Mouse (Mus musculus): Measurements from ENCODE around the gene Nog.

The Nog gene

DNA sequence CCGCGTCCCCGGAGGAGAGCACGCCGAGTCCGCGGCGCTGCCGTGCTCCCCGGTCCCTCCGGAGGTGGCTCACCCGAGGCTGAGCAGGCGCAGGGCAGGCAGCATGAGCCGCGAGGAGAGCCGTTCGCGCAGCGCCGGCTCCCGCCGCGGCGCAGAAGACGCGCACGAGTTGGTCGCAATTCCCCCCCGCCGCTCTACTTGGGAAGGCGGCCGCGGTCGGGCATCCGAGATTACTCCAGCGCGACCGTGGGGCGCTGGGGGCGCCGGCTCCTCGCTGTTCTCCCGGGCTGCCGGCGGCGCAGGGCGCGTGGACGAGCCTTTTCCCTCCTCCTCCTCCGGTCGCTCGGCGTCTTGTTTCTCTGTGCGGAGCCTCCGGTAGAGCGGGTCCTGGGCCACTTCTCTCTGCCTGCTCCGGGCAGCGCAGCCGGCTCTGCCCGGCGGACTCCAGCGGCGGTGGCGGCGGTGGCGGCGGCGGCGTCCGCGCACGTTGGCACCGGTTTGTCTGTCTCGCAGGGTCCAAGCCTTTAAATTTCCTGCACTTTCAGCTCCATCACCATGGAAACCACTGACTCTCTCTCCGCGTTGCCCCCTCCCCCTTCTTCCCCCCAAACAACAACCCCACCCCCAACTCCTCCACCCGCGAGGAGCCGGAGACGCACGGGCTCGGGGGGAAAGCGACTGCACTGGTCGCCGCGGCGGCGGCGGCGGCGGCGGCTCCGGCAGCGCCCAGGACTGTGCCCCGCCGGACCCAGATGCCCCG is at the start of gene Nog:
Gene Nog, minus strand, starts transcription at position 277 of the 760 bp plus-strand sequence.
- DNase-seq (ENCODE audit: low spot score in 2 of 2), result peak; percentile 78 to 83

DNA sequence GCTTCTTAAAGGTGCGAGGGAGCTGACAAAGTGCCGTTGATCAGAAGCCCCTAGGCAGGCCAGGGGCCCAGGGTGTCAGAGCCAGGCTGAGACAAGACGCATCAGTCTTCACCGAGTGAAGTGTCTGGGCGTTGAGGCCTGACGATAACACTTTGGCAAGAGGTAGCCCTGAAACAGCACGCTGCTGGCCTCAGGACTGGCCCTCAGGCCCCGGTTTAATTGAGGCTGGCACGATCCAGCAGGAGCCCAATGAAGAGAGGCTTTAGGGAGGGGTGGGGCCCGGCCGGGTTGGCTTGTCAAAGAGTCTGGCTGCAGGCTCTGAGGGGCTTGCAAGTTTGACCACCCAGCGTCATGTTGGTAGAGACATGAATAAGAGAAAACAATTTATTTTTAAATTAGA is 38.1 kb upstream of the Nog start:
- no peak for DNase-seq (ENCODE audit: low spot score in 2 of 2)

DNA sequence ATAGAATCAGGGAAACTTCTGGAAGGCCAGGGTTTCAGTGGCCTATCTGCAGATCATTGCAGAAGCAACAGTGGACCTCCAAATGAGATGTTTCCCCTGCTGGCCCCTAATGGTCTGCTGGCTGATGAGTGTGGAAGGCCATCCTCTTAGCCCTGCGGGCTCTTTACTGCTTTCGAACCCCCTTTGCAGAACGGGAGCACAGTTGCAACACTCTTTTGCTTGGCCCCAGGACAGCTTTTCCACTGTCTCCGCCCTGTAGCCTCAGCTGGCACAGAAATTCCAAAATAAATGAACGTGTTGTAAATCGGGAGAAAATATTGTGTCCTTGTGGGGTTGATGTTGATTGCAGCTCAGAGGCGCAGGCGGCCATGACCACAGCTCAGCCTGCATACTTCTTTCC is 37.7 kb upstream of the Nog start:
- DNase-seq (ENCODE audit: low spot score in 2 of 2), result no peak

DNA sequence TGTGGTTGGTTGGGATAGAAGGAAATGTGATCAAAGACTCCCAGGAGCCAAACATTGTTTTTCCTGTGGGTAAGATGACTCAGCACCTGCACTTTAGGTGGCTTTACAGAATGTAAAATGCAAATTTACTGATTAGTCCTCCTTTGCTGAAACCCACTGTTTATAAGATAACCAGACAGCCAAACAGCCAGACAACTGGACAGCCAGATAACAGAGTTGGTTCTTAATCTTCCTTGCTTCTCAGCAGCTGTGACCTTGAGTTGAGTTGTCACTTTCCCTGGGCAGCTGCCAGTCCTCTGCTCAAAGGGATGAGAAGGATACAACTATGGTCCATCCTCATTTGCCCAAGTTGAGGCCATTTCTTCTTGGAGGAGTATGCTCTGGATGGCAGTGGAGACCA is 35.8 kb upstream of the Nog start:
- DNase-seq (ENCODE audit: low spot score in 2 of 2), result no peak

DNA sequence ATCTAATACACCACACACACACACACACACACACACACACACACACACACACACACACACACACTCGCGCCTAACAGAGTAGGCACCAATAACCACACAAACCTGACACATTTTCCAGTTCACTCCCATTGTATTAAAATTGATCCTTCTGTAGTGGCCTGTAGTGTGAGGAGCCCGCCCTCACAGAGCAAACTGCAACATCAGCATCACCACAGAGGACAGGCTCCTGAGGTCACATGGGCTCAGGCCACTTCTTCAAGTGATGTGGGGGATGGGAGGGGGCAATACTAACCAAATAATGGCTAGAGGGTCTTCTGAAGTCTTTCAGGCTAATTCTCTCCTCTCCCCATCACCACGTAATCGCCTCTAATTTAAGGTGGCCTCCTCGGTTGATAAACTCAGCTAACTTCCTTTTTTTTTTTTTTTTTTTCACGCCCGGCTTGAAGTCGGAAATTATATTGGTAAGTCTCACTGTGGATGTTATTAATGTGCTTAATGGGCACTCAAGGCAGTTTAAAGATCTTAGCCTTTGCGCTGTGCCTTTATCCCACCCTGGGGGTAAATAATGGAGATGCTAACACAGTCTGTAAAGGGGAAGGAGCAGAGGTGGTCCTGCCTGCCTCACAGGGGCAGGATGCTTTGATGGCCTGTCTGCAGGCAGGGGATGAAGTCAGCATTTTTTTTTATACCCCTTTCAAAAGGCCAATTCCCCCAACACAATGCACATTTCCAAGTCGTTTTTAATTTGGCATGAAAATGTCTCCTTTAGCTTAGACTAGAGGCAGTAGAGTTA is 25.2 kb upstream of the Nog start:
- no peak for DNase-seq (ENCODE audit: low spot score in 2 of 2)

DNA sequence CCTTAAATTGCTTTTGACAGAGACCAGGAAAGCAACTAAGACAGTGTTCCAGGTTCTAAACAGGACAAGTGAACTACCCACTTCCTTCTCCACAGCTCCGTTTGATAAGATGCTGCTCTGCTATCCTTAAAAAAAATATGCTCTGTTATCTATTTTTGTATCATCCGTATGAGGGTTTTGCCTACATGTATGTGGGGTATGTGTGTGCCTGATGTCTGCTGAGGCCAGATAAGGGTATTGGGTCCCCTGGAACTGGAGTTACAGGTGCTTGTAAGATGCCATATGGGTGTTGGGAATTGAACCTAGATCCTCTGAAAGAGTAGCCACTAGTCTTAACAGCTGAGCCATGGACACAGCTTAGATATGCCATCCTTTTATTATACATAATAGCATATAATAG is 19.6 kb upstream of the Nog start:
- no peak for DNase-seq (ENCODE audit: low spot score in 2 of 2)

DNA sequence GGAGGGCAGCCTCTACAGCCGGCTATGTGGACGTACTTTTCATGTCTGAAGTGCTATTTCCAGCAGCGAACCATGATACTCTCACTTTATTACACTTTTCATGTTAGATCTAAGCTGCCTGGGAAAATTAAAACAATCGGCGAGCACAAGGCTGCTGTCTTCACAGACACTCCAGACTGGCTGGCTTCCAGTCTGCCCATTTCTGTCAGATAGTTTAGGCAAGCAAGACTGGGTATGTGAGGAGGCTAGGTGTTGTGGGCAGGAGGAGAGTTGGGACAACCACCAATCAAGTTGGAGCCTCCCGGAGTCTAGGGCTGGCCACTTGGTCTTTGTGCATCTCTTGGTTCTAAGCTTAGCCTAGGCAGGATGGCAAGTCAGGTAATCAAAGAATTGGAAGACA is 17.5 kb upstream of the Nog start:
- DNase-seq (ENCODE audit: low spot score in 2 of 2), result no peak

DNA sequence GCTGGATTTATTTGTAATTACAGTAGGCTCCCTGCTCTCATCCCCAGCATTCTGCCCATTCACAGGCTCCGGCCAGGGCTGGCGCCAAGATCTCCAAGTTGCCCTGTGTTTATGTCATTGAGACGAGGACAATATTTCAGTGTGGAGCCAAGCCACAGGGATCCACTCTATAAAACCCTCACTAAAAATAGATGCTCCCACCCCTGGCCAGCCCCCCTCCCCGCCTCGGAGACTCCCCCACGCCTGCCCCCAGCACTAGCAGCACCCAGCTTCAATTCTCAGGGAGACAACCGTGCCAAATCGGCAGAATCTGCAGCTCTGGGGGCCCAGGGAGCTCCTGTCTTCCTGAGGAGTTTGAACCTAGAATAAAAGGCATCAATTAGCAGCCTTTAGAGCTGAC is 16.2 kb upstream of the Nog start:
- DNase-seq (ENCODE audit: low spot score in 2 of 2), result no peak

DNA sequence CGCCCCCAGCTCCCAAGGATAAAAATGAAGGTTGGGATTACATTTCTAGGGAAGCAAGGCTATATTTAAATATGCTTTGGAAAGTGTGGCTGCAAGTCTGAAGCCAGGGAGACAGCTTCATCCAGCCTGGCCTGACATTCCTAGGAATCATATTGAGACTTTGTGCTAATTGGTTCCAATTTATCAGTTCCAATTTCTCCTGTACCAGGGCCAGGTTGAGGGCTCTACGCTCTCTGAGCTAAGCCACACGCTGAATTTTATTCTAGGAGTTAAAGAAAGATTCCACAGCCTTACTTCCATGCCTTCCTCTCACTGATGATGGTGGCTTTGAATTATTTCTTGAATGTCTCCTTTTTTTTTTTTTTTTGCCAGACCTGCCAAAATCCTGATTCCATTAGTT is 15.6 kb upstream of the Nog start:
- DNase-seq (ENCODE audit: low spot score in 2 of 2), result no peak

DNA sequence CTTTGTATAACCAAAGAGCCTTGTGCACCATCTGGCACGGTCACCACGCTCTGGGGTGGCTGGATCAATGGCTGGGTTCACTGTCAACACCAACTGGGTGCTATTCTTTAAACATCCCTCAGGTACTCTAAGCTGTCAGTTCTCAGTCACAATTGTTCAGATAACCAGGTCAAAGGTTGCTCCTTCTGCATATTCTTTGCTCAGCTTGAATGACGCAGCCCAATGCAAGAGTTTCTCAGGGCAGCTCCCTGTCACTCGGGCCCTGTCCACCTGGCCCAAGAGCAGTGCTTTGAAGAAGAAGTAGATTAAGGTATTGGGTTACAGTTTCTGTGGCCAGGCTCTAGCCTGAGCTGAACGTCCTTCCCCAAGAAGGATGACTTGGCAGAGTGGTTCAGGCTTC is 12.2 kb upstream of the Nog start:
- DNase-seq (ENCODE audit: low spot score in 2 of 2), result no peak

DNA sequence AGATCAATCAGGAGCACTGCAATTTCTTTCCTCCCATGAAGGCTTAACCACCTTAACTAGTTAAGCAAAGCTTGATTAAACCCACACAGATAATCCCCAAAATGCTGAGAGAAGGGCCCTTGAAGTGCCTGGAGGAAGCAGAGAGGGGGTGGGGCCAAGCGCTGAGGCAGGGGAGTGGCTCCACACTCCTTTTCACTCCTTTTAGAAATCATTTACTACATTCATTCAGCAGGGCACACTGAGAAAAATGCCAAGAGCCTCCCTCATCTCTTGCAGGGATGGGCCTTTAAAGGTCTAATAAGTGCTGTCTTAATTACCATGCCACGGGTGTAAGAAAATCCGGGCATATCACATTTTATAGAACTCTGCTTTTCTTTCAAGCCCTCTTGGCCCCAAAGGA is 10.2 kb upstream of the Nog start:
- no peak for DNase-seq (ENCODE audit: low spot score in 2 of 2)

DNA sequence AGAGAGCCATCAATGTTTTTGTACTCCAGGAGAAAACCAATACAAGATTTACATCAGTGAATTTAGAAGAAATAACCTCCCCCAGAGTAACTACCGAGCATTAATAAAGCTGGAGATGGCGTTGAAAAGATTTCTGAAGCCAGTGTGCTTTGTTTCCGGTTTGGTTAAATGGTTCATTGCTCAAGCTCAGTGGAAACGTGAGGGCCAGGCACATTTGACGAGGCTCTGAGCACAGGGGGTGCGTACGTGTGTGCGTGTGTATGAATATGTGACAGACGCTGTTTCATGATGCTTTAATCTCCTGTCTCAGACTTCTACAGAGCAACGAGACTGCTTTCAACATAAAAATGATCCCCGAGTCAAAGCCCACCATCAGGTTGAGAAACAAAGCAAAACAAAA is 8.1 kb upstream of the Nog start:
- no peak for DNase-seq (ENCODE audit: low spot score in 2 of 2)

DNA sequence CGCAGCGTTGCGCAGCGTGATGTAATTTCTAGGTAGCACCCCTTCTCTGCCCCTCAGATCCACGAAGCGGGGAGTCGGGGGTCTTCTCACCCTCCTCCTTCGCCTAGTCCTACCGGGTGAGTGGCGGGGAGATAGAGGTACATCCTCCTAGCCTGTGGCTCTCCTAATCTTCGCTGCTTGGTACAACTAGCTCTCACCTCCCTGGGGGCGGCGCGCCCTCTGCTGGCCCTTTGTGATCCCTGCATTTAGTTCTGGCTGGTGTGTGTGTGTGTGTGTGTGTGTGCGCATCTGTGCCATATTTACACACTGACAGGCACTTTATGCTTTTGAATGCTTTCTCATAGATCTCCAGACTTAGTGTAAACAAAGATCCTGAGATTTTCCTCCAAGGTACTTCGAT is 1.3 kb upstream of the Nog start:
- DNase-seq (ENCODE audit: low spot score in 2 of 2), result peak; percentile 92 to 93

DNA sequence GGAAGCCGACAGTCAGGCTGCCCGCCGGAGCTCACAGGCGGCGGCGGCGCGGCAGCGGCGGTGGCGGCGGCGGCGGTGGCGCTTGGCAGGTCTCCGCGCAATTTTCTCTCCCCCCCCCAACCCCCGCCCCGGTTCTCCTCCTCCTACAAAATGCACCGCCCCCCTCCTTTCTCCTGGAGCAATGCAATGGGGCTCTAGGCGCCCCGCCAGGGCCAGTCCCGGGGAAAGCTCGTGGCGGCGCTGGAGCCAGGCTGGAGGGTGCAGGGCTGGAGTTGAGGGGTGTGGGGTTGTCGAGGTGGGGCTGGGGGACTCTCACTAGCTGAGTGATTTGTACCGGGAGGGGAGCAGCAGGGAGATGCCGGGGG is 666 bp upstream of the Nog start:
- peak; percentile 90 for DNase-seq (ENCODE audit: low spot score in 2 of 2)

DNA sequence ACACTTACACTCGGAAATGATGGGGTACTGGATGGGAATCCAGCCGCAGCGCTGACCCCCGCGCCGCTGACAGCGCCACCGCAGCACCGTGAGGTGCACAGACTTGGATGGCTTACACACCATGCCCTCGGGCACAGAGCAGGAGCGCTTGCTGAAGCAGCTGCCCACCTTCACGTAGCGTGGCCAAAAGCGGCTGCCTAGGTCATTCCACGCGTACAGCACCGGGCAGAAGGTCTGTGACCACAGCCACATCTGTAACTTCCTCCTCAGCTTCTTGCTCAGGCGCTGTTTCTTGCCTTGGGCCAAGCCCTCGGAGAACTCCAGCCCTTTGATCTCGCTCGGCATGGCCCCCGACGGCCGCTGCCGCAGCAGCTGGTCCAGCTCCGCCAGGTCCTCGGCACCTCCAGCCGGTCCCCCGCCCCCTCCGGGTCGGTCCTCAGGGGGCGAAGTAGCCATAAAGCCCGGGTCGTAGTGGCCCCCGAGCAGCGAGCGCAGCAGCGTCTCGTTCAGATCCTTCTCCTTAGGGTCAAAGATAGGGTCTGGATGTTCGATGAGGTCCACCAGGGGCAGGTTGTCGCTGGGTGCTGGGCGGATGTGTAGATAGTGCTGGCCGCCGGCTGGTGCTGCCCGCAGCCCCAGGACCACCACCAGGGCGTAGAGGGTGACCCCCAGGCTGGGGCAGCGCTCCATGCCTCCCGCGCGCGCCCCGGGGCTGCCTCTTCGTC is 639 bp downstream of the Nog start:
- DNase-seq (ENCODE audit: low spot score in 2 of 2), result peak; percentile 29 to 34

DNA sequence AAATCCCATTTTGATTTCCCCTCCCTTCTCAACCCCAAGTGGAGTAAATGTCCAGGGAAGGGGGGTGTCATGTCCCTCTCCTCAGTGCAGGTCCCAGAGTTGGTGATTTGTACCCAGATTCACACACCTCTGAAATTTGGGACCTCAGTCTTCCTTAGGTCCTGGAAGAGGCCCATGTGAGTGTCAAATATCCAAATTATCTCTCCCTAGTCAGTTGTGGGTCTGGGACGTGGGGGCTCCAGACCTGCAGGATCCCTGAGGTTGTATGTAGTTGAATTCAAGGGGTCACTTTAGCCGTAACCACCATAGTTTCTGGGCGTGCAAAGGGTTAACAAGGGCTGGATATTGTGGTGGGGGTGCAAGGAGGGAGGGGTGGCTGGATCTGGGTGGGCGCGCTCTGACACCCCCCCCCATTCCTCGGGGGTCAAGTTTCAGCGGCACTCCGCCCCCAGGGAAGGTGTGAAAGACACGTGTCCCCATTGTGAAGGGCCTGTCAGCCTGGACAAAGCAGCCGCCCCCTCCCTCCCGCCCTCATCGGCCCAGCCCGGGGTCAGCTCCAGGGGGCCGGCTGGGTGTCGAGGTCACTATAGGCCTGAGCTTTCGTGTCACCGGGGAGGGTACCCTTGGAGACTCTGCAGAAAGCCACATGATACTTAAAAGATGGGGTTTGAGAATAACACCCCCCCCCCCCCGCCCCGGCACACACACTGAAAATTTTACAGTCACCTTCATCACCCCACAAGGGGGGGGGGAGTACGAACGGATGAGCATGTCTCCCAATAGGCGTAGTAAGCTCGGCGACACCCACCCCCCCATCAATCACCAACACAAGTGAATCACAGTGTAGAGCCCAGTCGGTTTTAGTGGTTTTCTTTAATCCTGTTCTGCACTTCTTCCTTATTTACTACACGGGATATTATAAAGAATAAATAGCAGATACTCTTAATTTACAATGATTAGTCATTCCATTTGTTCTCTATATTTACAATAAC is 2.1 kb downstream of the Nog start:
- no peak for DNase-seq (ENCODE audit: low spot score in 2 of 2)

DNA sequence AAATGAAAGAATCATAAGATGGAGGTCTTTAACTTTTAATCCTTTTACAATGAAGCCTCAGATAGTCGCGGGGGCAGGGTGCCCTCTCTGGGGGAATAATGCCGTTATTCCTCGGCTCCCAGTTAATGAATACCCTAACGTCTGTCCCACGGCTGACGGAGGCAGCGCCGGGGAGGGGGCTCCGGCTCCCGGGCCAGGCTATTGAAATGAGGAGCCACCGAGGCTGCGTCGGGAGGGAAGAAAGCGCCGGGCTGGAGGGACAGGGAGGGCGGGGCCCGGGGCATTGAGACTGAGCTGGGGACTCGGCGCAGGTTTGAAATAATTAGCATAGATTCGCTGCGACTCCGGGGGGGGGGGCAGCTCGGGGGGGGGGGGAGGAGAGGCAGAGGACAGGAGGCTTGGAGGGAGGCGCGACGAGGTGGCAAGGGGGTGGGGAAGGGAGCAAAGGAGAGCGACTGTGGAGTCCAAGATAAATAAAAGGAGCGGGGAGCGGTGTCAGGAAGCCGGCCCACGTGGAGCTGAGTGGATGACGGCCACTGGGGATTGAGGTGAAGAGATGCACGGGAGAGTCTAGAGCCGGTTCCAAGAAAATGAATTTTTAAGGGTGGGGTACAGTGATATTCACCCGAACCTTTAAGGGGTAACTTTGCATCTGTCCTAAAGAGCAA is 2.9 kb downstream of the Nog start:
- peak; percentile 36 to 48 for DNase-seq (ENCODE audit: low spot score in 2 of 2)

DNA sequence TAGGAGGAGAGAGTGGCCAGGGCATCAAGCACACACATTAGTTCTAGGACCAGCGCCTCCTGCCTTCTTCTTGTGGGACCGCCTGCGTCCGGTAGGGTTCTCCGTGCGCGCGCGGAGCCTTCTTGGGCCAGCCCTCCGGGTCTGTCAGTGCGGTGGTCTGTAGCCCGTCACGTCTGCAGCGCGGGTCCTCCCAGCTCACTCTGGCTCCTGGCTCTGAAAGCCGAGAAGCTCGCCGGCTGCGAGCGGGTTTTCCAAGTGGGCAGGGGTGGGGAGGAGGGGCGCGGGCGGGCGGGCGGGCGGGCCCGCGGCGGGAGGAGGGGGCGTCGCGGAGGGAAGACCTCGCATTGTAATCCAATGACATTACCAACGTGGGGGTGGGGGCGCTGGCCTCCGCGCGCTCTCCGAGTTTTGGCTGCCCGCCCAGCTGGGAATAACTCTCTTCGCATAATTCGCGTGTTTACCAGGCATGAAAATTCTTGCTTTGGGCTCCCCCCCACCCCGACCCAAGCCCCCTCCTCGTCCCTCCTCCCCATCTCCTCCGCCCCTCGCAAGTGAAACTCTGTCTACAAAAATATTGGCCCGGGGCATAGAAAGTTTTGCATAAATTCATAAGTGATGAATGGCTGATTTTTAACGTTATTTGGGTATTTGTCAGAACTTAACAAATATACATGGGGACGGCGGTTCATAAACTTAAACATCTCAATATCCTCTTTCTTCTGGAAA is 3.7 kb downstream of the Nog start:
- DNase-seq (ENCODE audit: low spot score in 2 of 2), result peak; percentile 61 to 72

DNA sequence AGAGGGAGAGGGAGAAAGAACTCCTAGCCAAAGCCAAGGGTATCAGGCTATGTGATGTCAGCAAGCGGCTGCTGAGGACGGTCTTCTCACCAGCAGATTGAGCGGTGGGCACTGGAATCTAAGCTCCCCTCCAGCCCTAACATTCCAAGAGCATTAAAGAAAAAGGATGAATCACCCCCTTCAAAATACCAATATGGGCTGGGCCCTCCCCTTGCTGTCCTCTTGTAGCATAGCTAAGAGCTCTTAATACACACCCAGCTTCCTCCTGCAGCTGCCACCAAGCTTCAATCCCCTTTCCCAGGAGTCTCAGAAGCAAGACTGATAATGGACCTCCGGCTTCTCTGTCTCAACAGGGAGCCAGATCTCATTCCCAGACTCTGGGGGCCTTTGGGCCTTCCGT is 4.6 kb downstream of the Nog start:
- no peak for DNase-seq (ENCODE audit: low spot score in 2 of 2)

DNA sequence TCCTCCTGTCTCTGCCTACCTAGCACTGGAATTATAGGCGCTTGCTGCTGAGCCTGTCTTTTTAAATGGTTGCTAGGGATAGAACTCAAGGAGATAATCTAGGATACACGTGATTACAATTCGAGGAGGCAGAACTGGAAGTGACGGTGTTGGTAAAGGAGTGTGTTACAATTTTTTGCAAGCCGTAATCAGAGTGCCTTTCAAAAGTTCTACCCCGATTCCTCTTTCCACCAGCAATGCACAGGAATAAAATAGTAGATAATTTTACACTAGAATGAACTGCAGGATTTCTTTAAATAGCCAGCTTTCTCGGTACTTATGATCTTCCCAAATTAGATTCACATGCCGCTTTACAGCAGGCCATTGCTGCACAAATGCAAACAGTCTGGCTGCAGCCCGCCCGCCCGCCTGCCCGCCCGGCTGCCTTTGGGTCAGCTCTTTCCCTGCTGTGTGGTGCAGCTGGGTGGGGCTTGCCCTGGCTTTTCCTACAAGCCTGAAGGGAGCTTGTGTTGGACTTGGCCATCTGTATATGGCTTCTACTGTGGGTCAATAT is 32.2 kb downstream of the Nog start:
- peak in 1 of 2 experiments; percentile 32 for DNase-seq (ENCODE audit: low spot score in 2 of 2)
